Mouse (Mus musculus) right cerebral cortex, postnatal 25 days (tissue): ENCODE measurements around the gene Agpat3.

Experiments used
- DNase-seq: peaks from one replicate; pipeline ENCODE4 v3.0.0; 2022

Gene Agpat3

GRCm38 (mm10) chr10:78293576-78293975 lies 58.7 kb downstream of the Agpat3 start:
- DNase-seq = no peak

GRCm38 (mm10) chr10:78292381-78292780 lies 59.9 kb downstream of the Agpat3 start:
- no peak for DNase-seq

GRCm38 (mm10) chr10:78290730-78291535 lies 61.4 kb downstream of the Agpat3 start:
- no peak for DNase-seq

- no peak for DNase-seq
Observed at GRCm38 (mm10) chr10:78288896-78289295, 63.4 kb downstream of the Agpat3 start.

DNA sequence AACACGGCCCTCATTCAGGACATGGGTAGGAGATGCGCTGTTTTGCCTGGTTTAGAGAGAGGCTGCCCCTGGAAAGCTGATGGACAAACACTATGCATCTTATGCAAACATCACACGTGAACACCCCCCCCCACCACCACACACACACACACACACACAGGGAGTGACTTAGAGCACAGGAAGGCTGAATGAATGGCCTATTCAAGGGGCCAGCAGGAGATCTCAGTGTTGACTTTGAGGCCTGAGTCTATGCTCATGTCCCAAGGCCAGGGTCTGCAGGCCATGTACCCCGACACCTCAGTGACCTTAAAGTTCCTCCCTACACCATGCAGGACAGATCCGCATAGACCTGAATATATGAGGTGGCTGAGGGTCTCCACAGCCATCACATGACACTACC lies 64.2 kb downstream of the Agpat3 start:
- DNase-seq = no peak

DNA sequence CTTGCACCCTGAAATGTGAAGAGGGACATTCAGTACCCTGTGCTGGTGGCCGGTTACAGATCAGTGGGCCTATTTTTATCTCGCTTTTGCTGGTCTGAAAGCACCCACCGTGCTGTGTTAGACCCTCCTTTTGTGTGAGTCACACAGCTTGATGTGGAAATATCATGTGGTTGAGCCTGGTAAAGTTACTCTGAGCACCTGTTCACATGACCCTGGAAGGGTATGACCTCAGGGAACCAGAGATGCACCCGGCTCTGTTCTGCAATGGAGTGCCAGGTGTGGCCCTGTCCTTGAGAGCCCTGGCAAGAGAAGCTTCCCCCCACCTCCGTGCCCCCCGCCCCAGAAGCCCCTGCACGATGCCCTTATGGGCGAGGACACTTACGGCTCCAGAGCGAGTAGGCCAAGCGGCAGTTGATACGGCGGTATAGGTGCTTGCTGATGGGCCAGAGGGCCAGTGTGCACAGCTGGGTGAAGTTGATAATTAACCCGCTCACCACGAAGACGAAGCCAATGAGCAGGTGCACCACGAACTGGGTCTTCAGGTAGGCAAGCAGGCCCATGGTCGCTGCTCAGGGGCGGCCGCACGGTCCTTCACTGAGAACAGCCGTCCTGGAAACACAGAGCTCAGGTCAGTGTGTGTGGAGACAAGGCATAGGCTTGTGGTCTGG lies 64.7 kb downstream of the Agpat3 start:
- DNase-seq = no peak

DNA sequence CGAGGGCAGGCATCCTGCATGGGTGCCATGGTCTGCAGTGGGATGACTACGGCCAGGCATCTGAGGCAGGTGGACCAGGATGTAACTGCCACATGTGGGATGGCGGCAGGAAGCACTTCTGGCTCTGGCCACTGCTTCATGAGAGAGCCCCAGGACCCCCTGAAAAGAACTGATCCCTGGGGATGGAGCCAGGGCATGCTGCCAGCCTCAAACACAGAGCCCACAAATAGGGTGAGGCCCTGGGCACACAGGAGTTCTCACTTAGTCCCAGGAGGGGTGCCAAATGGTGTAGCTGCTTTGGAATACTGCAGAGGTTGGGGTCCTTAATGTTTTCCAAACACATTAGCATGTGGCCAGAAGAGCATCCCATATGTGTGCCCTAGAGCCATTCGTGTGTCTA lies 66.3 kb downstream of the Agpat3 start:
- no peak for DNase-seq

DNA sequence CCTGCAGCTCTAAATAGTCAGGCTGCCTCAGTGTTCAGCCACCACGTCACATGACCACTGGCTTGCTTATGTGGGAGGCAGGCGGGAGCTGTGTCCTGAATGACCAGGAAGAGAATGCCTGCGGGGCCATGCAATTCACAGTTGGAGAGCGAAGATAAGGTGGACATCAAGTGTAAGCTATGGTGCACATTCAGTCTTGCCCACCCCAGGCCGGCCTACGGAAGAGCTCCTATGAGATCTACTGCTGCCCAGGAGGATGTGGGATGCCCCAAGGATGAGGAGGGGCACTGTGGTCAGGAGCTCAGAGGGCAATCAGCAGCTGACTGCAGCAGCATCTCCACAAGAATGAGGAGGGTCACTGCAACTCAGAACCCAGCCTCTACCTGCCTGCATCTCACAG lies 66.9 kb downstream of the Agpat3 start:
- no peak for DNase-seq

GRCm38 (mm10) chr10:78284812-78285211 lies 67.5 kb downstream of the Agpat3 start:
- DNase-seq = no peak

- no peak for DNase-seq
Observed at GRCm38 (mm10) chr10:78282411-78282810, 69.9 kb downstream of the Agpat3 start.

- DNase-seq = no peak
Observed at GRCm38 (mm10) chr10:78280486-78280885, 71.8 kb downstream of the Agpat3 start.

DNA sequence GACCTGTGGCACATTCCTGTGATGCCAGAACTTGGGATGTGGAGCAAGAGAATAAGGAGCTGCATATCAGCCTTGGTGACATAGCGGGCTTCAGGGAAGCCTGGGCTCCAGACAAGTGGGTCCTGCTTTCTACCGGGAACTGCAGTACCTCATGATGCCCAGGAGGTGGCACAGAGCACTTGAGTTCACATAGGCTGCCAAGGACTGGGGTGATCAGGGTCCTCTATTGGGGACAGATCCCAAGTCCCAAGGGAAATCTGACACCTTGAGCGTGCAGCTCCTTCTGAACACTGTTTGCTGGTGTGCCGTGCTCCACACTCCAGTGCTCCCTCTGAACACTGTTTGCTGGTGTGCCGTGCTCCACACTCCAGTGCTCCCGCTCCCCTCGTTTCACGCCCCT lies 73.1 kb downstream of the Agpat3 start:
- DNase-seq = peak; percentile 36

GRCm38 (mm10) chr10:78277835-78278234 lies 74.5 kb downstream of the Agpat3 start:
- no peak for DNase-seq

DNA sequence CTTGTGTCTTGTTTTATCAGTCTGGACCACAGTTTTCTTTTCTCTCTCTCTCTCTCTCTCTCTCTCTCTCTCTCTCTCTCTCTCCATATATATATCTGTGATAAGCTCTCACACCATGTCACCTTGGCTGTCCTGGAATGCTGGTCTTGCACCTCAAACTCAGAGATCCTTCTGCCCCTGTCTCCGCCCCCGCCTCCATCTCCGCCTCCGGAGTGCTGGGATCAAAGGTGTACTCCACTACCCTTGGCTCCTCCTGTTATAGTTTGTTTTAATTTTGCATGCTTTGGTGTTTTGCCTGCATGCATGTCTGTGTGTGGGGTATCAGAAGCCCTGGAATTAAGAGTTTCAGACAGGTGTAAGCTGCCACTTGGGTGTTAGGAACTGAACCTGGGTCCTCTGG lies 76.0 kb downstream of the Agpat3 start:
- DNase-seq = no peak

DNA sequence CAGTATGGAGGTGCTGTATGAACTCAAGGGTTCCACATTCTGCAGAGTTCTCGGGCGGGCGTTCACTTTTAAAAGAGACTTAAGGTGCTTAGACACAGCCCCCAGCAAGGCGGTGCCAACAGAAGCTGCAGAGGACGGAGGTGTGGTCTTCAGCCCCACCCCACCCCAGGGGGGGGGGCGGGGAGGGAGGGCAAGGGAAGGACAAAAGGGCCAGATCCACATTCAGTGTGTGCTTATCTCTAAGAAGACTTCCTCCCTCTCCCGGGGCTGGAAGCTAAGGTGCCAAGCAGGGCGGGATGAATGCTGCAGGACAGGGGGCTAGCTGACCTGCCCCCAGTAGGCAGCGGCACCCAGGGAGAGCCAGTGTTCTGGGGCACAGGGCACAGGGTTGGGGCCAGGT lies 79.4 kb downstream of the Agpat3 start:
- DNase-seq = no peak

DNA sequence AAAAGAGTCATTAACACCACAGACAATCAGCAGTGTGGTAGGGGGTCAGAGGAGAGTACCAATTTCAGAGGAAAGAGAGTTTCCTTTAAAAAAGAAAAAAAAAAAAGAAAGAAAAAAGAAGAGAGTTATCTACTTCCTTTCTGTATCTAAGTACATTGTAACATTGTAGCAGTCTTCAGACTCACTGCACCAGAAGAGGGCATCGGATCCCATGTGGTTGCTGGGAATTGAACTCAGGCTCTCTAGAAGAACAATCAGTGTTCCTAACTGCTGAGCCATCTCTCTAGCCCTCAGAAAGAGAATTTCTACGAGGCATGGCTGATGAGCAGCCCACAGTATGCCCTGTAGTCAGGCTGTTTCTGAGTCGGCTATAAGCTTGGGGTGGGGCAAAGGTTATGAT lies 86.4 kb downstream of the Agpat3 start:
- DNase-seq = no peak

GRCm38 (mm10) chr10:78264735-78265134 lies 87.6 kb downstream of the Agpat3 start:
- no peak for DNase-seq

DNA sequence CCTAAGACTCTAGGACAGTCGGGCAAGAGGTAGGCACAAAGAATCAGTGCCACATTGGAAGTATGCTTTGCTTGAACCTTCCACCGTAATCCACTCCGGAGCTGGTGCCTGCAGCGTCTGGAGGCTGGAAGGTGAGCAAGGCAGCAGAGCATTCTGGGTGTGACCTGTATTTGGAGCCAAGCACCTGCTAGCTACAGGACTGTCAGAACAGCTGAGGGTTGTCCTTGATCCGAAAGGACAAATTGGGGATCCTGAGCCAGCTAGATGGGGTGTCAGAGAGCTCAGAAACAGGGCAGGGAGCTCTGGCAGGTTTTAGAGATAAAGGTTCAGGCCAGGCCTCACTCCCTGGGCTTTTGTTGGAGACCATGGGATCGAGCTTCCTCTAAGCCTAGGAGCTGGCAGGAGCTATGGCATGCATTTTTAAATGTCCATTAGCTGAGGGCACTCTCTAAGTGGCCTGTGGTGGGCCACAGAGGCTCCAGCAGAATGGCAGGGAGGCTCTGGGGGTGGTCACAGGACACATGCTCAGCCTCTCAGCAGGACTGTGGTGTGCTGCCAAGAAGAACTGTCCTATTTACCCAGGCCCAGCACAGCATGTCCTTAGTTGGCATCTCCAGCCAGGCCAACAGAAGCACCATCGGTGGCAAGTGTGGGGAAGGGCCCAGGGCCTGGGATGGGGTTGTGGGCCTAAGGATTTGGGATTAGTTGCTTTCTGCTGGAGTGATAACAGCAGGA lies 91.2 kb downstream of the Agpat3 start:
- DNase-seq = no peak

DNA sequence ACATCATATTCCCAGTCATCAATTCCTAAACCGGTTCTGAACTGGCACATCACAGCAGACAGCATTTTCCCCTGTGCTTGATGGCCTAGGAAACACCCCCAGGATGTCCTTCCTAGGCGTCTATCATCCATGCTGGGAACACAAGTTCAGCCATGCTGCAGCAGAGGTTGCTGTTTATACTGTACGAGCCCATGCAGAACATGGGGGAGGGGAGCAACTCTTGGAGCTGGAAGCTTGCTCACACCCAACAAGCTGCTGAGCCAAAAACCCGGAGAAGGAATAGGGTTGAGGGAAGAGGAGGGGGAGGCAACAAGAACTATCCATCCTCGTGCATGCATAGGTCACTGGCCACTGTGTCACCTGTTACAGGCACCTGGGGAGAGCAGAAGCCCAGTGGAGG lies 92.0 kb downstream of the Agpat3 start:
- no peak for DNase-seq

- DNase-seq = no peak
Observed at GRCm38 (mm10) chr10:78259702-78260101, 92.6 kb downstream of the Agpat3 start.

GRCm38 (mm10) chr10:78259230-78259629 lies 93.1 kb downstream of the Agpat3 start:
- no peak for DNase-seq

- DNase-seq = no peak
Observed at GRCm38 (mm10) chr10:78258142-78258675, 94.1 kb downstream of the Agpat3 start.

GRCm38 (mm10) chr10:78255646-78256059 lies 96.6 kb downstream of the Agpat3 start:
- no peak for DNase-seq

GRCm38 (mm10) chr10:78247206-78247605 lies 105.1 kb downstream of the Agpat3 start:
- DNase-seq = no peak
